Mouse (Mus musculus): ENCODE measurements at regions not wholly inside any gene's neighbourhood (a gene's known extent, or its start where the extent isn't known, plus 50 kb on each side); places are given as distances from the start of the nearest gene placed in this dataset.
A peak's percentile ranks its signal among the peaks of the same experiment; 100 is the strongest.

DNA sequence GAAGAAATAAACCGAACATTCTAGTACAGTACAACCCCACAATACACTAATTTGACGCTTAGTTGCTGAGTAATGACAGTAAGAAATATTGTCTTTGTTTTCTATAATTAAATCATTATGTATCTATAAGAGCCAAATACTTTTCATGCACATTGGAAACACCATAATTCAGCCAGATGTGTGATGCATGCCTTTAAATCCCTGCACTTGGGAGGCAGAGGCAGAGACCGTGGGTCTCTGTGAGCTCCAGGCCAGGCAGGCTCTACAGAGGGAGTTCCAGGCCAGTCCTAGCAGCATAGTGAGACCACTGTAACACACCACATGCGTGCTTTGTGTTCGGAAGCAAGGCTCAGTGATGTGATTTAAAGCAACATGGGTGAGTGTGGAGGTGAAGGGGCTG, 208.2 kb downstream of the Uaca start:
- Histone ChIP-seq H3K27me3 (ENCODE audit: control insufficient read depth, insufficient read depth, low read length) (no peaks in the 10 kb centered on the region), H3K9ac (ENCODE audit: low read length) (no peak overlapping the region), H3K27ac (ENCODE audit: low read depth, low read length) (no peak overlapping the region), H3K36me3 (ENCODE audit: control insufficient read depth, insufficient read depth, low read length) (no peaks in the 10 kb centered on the region), H3K4me2 (ENCODE audit: low read depth, low read length, severe bottlenecking) (no peak overlapping the region), H3K4me1 (replicated peaks; ENCODE audit: control insufficient read depth, insufficient read depth, low read length) (no peaks in the 10 kb centered on the region), H3K4me3 (ENCODE audit: low read depth, low read length) (no peak overlapping the region), H3K9me3 (ENCODE audit: control insufficient read depth, low read length) (no peaks in the 10 kb centered on the region)
- WGBS = 87% methylated on average over 5 of the region's 5 CpGs
- no peak for ATAC-seq (replicated peaks; ENCODE audit: low FRiP score)
- DNase-seq (ENCODE audit: low spot score) = no peak

- no peak overlapping the region for H3K4me2 ChIP-seq (ENCODE audit: low read depth, low read length, severe bottlenecking)
- H3K4me1 ChIP-seq (replicated peaks; ENCODE audit: control insufficient read depth, insufficient read depth, low read length) = 0 out of 2 replicates have a peak, but pooled peaks cover 2% of the 10 kb centered on the region
- 83% methylated on average over 1 of the region's 1 CpGs for WGBS
- ATAC-seq (replicated peaks; ENCODE audit: low FRiP score) (no peak), DNase-seq (ENCODE audit: low spot score) (no peak)
- no peak overlapping the region for H3K9ac ChIP-seq (ENCODE audit: low read length)
- no peaks in the 10 kb centered on the region for H3K27me3 ChIP-seq (ENCODE audit: control insufficient read depth, insufficient read depth, low read length)
- H3K27ac ChIP-seq (ENCODE audit: low read depth, low read length) = no peak overlapping the region
- H3K36me3 ChIP-seq (ENCODE audit: control insufficient read depth, insufficient read depth, low read length) = no peaks in the 10 kb centered on the region
- H3K9me3 ChIP-seq (ENCODE audit: control insufficient read depth, low read length) = peaks cover 4% of the 10 kb centered on the region; the same call in 1 of the 2 replicates
- no peak overlapping the region for H3K4me3 ChIP-seq (ENCODE audit: low read depth, low read length)
These were observed 214.1 kb downstream of the Uaca start for GRCm38 (mm10) chr9:61008446-61008845.

GRCm38 (mm10) chr9:61011066-61011465, 216.7 kb downstream of the Uaca start:
- no peak for DNase-seq (ENCODE audit: low spot score)
- peaks cover 8% of the 10 kb centered on the region for H3K4me1 ChIP-seq (replicated peaks; ENCODE audit: control insufficient read depth, insufficient read depth, low read length)
- H3K9ac ChIP-seq (ENCODE audit: low read length) = no peak overlapping the region

GRCm38 (mm10) chr9:61012771-61013540, 218.6 kb downstream of the Uaca start:
- no peaks in the 10 kb centered on the region for H3K36me3 ChIP-seq (ENCODE audit: control insufficient read depth, insufficient read depth, low read length)
- no peak overlapping the region for H3K9ac ChIP-seq (ENCODE audit: low read length)
- peaks cover 12% of the 10 kb centered on the region for H3K4me1 ChIP-seq (replicated peaks; ENCODE audit: control insufficient read depth, insufficient read depth, low read length)
- no peak overlapping the region for H3K27ac ChIP-seq (ENCODE audit: low read depth, low read length)
- no peak for DNase-seq (ENCODE audit: low spot score)
- H3K9me3 ChIP-seq (ENCODE audit: control insufficient read depth, low read length) = peaks cover 4% of the 10 kb centered on the region; the same call in 1 of the 2 replicates
- no peak overlapping the region for H3K4me2 ChIP-seq (ENCODE audit: low read depth, low read length, severe bottlenecking)
- ATAC-seq (replicated peaks; ENCODE audit: low FRiP score) = no peak
- no peak overlapping the region for H3K4me3 ChIP-seq (ENCODE audit: low read depth, low read length)
- 67% methylated on average over 19 of the region's 19 CpGs for WGBS
- no peaks in the 10 kb centered on the region for H3K27me3 ChIP-seq (ENCODE audit: control insufficient read depth, insufficient read depth, low read length)

More at GRCm38 (mm10) chr9:61011066-61011465, 216.7 kb downstream of the Uaca start:
- H3K4me3 ChIP-seq (ENCODE audit: low read depth, low read length) = no peak overlapping the region
- H3K4me2 ChIP-seq (ENCODE audit: low read depth, low read length, severe bottlenecking) = no peak overlapping the region
- no peak for ATAC-seq (replicated peaks; ENCODE audit: low FRiP score)
- no peaks in the 10 kb centered on the region for H3K36me3 ChIP-seq (ENCODE audit: control insufficient read depth, insufficient read depth, low read length)
- H3K27ac ChIP-seq (ENCODE audit: low read depth, low read length) = no peak overlapping the region
- no peaks in the 10 kb centered on the region for H3K27me3 ChIP-seq (ENCODE audit: control insufficient read depth, insufficient read depth, low read length)
- peaks cover 4% of the 10 kb centered on the region; the same call in 1 of the 2 replicates for H3K9me3 ChIP-seq (ENCODE audit: control insufficient read depth, low read length)

GRCm38 (mm10) chr9:61014151-61014550, 219.8 kb downstream of the Uaca start:
- Histone ChIP-seq H3K27ac (ENCODE audit: low read depth, low read length) (no peak overlapping the region), H3K4me1 (replicated peaks; ENCODE audit: control insufficient read depth, insufficient read depth, low read length) (peaks cover 12% of the 10 kb centered on the region), H3K27me3 (ENCODE audit: control insufficient read depth, insufficient read depth, low read length) (0 out of 2 replicates have a peak, but pooled peaks cover 2% of the 10 kb centered on the region)

DNA sequence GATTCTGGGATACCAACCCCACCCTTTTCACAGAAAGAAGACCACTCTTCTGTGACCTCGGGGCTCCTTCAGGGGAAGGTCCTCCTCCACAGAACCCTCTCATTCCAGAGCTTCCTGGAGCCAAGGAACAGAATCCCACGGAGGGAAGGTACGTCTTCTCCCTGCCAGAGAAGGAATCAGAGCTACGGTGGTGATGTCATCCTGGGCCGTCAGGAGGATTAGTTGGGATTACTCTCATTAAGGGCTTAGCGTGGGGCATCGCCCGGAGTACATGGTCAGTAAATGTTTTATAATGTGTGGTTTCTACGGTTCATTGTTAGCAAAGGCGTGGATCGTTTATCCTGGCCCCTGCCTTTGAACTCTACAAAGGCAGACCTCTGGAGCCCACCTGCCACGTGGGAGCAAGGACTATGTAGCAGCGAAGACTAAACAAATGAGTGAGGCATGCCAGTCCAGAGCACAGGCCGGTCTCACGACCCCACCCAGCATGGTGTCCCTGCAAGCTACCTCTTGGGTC, 221.1 kb downstream of the Uaca start:
- Histone ChIP-seq H3K9ac (ENCODE audit: low read length) (no peak overlapping the region), H3K27ac (ENCODE audit: low read depth, low read length) (no peak overlapping the region), H3K4me2 (ENCODE audit: low read depth, low read length, severe bottlenecking) (no peak overlapping the region), H3K9me3 (ENCODE audit: control insufficient read depth, low read length) (peaks cover 4% of the 10 kb centered on the region; the same call in 1 of the 2 replicates), H3K4me1 (replicated peaks; ENCODE audit: control insufficient read depth, insufficient read depth, low read length) (peaks cover 12% of the 10 kb centered on the region), H3K27me3 (ENCODE audit: control insufficient read depth, insufficient read depth, low read length) (0 out of 2 replicates have a peak, but pooled peaks cover 2% of the 10 kb centered on the region), H3K36me3 (ENCODE audit: control insufficient read depth, insufficient read depth, low read length) (no peaks in the 10 kb centered on the region), H3K4me3 (ENCODE audit: low read depth, low read length) (no peak overlapping the region)
- WGBS = 21% methylated on average over 15 of the region's 15 CpGs
- ATAC-seq (replicated peaks; ENCODE audit: low FRiP score) = no peak; the same call in 1 of the 2 replicates
- DNase-seq (ENCODE audit: low spot score) = no peak

More at GRCm38 (mm10) chr9:61014151-61014550, 219.8 kb downstream of the Uaca start:
- Histone ChIP-seq H3K4me2 (ENCODE audit: low read depth, low read length, severe bottlenecking) (no peak overlapping the region), H3K36me3 (ENCODE audit: control insufficient read depth, insufficient read depth, low read length) (no peaks in the 10 kb centered on the region), H3K4me3 (ENCODE audit: low read depth, low read length) (no peak overlapping the region), H3K9ac (ENCODE audit: low read length) (no peak overlapping the region), H3K9me3 (ENCODE audit: control insufficient read depth, low read length) (peaks cover 4% of the 10 kb centered on the region; the same call in 1 of the 2 replicates)
- no peak for DNase-seq (ENCODE audit: low spot score)
- no peak for ATAC-seq (replicated peaks; ENCODE audit: low FRiP score)
- WGBS = 61% methylated on average over 8 of the region's 8 CpGs

DNA sequence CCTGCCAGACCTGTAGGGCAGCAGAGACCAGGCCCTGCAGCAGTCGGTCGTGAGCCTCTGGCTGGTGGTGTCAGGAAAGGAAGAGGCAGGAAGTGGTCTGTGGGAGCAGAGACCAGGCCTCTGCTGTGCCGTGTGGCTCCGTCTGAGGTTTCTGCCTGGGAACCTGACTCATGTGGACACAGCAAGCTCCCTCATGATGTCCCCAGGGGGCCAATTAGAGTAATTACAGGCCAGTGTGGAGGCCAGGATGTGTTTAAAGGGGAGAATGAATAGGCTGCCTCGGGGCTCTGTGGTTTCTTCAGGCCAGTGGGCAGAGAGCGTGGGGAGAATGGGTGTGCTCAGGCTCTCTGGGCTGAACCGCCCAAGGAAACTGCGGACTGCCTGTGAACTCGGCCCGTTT, 222.3 kb downstream of the Uaca start:
- no peaks in the 10 kb centered on the region for H3K36me3 ChIP-seq (ENCODE audit: control insufficient read depth, insufficient read depth, low read length)
- H3K27ac ChIP-seq (ENCODE audit: low read depth, low read length) = no peak overlapping the region
- H3K4me3 ChIP-seq (ENCODE audit: low read depth, low read length) = no peak overlapping the region
- H3K9ac ChIP-seq (ENCODE audit: low read length) = peak overlapping the region; percentile 29; the same call in 1 of the 2 replicates
- ATAC-seq (replicated peaks; ENCODE audit: low FRiP score) = 0 out of 2 replicates have a peak, but pooled peaks have one; percentile 10
- no peak overlapping the region for H3K4me2 ChIP-seq (ENCODE audit: low read depth, low read length, severe bottlenecking)
- peak; percentile 57 for DNase-seq (ENCODE audit: low spot score)
- WGBS = 21% methylated on average over 10 of the region's 10 CpGs
- 0 out of 2 replicates have a peak, but pooled peaks cover 2% of the 10 kb centered on the region for H3K27me3 ChIP-seq (ENCODE audit: control insufficient read depth, insufficient read depth, low read length)
- peaks cover 12% of the 10 kb centered on the region for H3K4me1 ChIP-seq (replicated peaks; ENCODE audit: control insufficient read depth, insufficient read depth, low read length)
- H3K9me3 ChIP-seq (ENCODE audit: control insufficient read depth, low read length) = peaks cover 7% of the 10 kb centered on the region

DNA sequence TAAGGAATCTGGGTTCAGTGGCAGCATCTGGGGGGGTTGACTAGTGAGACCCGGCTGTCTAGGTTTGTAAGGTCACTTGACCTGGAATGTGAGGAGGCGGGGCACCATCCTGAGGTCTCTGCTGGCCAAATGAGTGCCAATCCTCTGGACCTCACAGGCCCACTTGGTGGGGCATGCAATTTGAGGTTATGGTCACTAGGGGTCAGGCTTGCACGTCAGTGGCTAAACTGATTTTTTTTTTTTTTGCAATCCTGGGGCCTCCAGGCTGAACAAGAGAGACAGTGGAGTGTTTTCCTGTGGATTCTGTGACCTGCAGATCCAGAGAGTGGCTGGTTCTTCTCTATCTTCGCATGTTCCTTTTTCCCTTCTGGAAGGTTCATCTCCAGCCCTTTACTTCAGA, 225.6 kb downstream of the Uaca start:
- 59% methylated on average over 4 of the region's 4 CpGs for WGBS
- no peak overlapping the region for H3K9ac ChIP-seq (ENCODE audit: low read length)
- H3K4me3 ChIP-seq (ENCODE audit: low read depth, low read length) = no peak overlapping the region
- ATAC-seq (replicated peaks; ENCODE audit: low FRiP score) (no peak), DNase-seq (ENCODE audit: low spot score) (no peak)
- no peaks in the 10 kb centered on the region for H3K36me3 ChIP-seq (ENCODE audit: control insufficient read depth, insufficient read depth, low read length)
- H3K27ac ChIP-seq (ENCODE audit: low read depth, low read length) = no peak overlapping the region
- no peak overlapping the region for H3K4me2 ChIP-seq (ENCODE audit: low read depth, low read length, severe bottlenecking)
- peaks cover 3% of the 10 kb centered on the region; the same call in 1 of the 2 replicates for H3K9me3 ChIP-seq (ENCODE audit: control insufficient read depth, low read length)
- H3K4me1 ChIP-seq (replicated peaks; ENCODE audit: control insufficient read depth, insufficient read depth, low read length) = peaks cover 10% of the 10 kb centered on the region
- H3K27me3 ChIP-seq (ENCODE audit: control insufficient read depth, insufficient read depth, low read length) = 0 out of 2 replicates have a peak, but pooled peaks cover 2% of the 10 kb centered on the region

Measured in forebrain, embryonic 11.5 days (tissue).